Mouse (Mus musculus) lung, adult 2 months (tissue): ENCODE data around the gene Ptchd1.

Experiments used
- CTCF ChIP-seq: fragments of 200-500 bp; IDR thresholded peaks from 2 replicates; pipeline ENCODE4 v1.5.1; 2011; ENCODE audit warnings: mild to moderate bottlenecking, low read length, control low read depth; ENCODE audit not compliant: insufficient read depth
- POLR2A ChIP-seq: fragments of 200-500 bp; IDR thresholded peaks from 2 replicates; pipeline ENCODE4 v1.6.1; 2011; ENCODE audit warnings: low read depth, mild to moderate bottlenecking, control low read depth, low read length, borderline replicate concordance; ENCODE audit errors: extremely low read depth

GRCm38 (mm10) chrX:155591490-155591889 is 32.1 kb downstream of the Ptchd1 start:
- no peak for TF ChIP-seq POLR2A
- TF ChIP-seq CTCF: no peak
